Mouse (Mus musculus) A20 (cell line): ENCODE results near the gene Hspa2.
A peak's percentile ranks its signal among the peaks of the same experiment; 100 is the strongest.

Experiments used
- DNase-seq: peaks from one replicate; pipeline ENCODE4 v3.0.0-alpha.2; 2011; ENCODE audit warnings: low read depth, low spot score

The Hspa2 gene

DNA sequence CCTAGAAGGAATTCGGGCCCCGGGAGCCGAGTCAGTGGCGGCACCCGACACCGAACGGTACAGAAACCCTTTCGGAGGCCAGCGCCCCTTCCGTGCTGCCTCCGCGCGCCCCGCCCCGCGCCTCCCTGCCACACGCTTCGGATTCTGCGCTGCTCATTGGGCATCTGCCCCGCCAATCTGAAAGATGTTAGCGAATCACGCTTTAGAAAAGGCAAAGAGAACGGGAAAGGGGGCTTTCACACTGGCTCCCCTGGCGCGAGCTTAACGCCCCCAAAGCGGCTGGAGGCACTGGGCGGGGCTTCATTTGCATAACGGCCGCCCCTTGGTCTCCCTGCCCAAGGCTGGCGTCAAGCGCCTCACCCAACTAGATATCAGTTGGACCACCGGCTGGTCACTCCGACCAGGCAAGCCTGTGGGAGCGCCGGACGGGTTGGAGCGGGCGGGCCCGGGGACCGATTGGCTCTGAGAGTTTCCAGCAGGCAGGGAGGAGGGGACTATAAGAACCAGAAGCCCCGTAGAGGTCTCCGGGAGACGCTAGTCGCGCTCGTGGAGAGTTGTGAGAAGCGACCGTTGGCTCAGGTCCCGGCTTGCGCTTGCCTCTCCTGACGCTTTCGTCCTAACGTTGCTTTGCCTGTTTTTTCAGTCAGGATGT lies at the start of gene Hspa2:
Gene Hspa2 (plus strand): TSS at position 291 of the 652 bp plus-strand sequence.
- peak; percentile 100 for DNase-seq

- no peak for DNase-seq
Observed at GRCm38 (mm10) chr12:76360868-76361267, 43.1 kb upstream of the Hspa2 start.

GRCm38 (mm10) chr12:76361405-76362302 lies 42.3 kb upstream of the Hspa2 start:
- DNase-seq: no peak

- peak; percentile 29 for DNase-seq
Observed at GRCm38 (mm10) chr12:76362303-76362676, 41.7 kb upstream of the Hspa2 start.

DNA sequence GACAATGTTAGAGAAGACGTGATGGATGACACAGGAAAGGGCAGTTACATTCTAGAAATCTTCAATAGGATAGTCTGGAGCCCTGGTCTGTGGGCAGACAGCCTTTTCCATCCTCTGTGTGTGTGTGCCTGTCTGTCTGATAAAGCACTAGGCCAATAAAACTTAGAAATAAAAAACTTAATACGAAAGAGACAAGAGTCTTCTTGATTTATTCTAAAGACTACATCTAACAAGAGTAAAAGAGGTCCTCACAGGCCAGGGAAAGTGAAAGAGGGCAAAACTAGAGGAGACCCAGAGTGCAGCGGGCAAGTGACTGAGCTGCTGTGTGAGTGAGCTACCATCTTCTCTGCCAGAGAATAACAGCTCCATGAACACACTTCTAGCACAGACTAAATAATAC lies 37.7 kb upstream of the Hspa2 start:
- DNase-seq: peak; percentile 41

- DNase-seq: peak; percentile 61
Observed at GRCm38 (mm10) chr12:76367096-76367995, 36.6 kb upstream of the Hspa2 start.

DNA sequence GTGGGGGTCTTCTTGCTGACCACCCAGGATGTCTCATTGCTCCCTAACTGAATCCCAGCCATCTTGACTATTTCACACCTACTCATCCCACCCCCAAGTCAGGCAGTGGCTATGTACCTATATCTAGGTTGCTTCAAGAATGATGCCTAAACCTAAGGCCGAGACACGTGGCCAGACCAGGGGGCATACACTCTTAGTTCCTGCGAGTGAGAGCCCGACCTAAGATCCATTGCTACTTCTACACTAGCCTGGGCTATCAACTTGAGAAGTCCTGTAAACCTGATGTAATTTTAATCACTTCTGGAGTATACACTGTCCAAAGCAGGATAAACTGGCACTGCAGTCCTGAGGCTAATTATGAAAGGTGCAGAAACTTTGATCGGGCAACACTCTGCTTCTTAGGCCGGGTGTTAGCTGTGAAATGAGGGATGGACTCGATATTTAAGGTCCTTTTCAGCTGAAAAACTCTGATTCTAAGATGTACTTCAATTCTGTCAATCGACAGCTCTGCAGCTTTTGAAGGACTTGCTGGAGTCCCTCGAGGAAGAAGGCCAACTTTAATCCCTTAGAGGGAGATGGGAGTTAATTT lies 35.7 kb upstream of the Hspa2 start:
- peak; percentile 74 for DNase-seq

DNA sequence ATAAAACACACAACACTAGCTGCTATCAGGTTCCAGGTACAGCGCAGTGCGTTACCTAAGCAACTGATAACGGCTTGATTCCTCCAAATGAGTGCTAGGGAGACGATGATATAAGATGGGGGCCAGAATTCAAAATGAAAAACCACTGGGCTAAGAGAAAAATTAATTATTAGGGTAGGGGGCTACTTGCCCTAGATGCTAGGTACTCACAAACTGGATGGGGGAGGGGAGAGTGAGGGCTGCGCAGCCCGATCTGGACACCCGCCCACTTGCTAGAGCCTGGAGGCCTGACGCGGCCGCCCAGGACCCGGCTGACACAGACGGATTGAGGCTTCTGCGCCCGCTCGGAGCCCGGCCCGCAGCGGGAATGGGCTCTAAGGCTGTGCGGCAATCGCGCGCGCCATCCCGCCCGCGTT lies 35.2 kb upstream of the Hspa2 start:
- DNase-seq: peak; percentile 82

DNA sequence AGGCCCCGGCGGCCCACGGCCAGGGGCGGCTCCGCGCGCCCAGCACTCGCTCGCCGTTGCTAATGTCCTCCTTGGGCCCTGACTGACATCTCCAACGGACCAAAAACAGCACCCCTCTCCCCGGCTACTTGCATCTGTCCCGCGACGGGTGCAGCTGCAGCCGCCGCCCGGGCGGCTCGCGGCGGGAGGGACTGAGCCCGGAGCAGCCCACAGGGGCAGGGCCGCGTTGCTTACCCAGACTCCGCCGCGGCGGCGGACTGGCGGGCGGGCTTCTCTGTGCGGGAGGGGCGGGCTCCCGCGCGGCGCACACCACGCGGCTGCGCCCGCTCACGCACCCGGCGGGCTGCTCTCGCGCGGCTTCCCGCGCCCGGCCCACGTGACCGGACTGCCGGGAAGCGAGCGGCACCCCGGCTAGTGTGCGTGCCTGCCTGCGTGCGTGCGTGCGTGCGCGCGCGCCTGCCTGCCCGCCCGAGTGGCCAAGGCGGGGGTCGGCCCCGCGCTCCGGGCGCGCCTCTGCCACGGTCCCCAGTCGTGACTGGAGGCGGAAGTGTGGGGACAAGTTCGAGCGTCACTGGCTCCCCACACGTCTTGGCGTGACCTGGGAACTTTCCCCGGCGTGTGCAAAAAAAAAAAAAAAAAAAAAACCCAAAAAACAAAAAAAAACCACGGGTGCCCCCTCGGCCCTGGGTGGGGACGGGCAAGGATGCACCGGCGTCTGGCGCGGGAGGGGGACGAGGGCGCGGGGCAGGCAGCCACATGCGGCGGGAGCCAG lies 34.6 kb upstream of the Hspa2 start, which contains the start of gene Zbtb25:
Gene Zbtb25 (minus strand): TSS at position 397 of the 772 bp plus-strand sequence.
- DNase-seq: peak; percentile 87

GRCm38 (mm10) chr12:76369978-76370830 lies 33.8 kb upstream of the Hspa2 start, which contains the start of gene Zbtb1:
Gene Zbtb1, plus strand, starts transcription at chr12:76370266.
- peak; percentile 91 for DNase-seq

- DNase-seq: peak; percentile 91
Observed at GRCm38 (mm10) chr12:76370831-76371571, 33.0 kb upstream of the Hspa2 start.

DNA sequence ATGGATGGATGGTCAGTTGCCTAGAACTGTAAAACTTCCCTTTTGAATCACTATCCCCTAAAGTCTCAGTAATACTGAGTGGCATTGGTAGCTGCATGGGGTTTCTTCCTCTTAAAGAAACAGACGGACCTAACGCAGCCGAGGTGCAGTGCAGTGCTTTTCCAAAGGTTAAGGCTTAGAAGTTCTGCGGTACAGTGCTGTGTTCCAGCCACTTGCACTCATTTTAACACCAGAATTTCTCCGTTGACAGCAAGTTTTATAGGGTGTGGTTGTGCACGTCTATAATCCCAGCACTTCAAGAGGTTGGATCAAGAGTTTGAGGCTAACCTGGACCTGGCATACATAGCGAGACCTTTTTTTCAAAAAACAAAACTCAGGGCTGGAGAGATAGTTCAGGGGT lies 31.9 kb upstream of the Hspa2 start:
- peak; percentile 73 for DNase-seq

DNA sequence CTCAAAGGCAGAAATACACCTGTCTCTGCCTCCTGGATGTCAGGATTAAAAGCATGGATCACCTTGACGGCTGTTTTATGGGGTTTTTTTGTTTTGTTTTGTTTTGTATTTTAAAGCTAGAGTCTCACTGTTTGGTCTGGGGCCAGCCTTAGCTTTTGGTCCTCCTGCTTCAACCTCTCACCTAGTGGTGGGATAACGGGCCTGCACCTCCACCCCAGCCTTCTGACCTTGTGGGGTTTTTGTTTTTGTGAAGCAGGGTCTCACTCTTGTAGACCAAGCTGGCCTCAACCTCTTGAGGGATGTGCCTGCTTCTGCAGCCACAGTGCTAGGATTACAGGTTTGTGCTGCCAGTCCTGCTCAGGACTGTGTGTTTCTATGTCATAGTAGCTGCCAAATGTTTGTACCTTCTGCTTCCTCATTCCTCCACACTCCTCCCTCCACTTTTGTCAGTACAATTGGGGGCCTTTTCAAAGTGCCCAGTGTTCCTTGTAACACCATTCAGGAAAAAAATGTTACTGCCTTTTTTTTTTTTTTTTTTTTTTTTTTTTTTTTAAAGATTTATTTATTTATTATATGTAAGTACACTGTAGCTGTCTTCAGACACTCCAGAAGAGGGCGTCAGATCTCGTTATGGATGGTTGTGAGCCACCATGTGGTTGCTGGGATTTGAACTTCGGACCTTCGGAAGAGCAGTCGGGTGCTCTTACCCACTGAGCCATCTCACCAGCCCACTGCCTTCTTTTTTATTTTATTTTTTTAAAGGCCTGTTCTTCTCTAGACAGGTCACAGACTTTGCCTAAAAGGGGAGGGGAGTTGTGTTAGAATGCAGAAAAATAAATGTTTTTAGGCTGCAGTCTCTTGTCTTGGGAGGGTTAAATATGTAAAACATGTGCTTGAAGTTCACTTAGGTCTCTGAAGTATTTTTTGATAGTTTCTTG lies 30.8 kb upstream of the Hspa2 start:
- DNase-seq: peak; percentile 85

DNA sequence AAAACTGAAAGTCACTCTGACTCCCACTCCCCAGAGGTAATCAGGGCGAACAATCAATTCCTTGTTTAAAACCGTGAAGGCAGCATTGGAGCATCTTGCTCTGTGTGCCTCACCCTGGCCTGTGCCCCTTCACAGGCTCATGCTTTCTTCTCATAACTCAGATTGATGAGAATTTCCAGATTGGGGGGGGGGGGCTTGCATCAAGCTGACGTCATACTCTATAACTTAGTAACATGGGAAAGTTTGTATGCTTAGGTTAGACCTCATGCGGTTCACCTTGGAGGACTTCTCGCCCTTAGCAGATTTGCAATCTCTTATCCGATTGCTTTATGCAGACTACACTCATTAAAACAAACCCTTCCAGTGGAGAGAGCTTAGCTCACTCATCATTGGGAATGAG lies 30.0 kb upstream of the Hspa2 start:
- peak; percentile 50 for DNase-seq

DNA sequence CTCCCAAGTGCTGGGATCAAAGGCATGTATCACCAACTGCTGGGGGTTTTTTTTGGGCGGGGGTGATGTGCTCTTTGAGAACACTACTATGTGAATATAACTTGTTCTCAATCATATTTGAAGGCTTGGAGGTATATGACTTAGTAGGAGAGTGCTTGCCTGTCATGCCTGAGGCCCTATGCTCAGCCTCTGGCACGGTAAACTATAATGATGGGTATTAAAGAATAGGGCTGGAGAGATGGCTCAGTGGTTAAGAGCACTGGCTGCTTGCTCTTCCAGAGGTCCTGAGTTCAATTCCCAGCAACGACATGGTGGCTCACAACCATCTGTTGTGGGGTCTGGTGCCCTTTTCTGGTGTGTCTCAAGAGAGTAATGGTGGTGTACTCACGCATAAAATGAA lies 29.1 kb upstream of the Hspa2 start:
- DNase-seq: no peak

DNA sequence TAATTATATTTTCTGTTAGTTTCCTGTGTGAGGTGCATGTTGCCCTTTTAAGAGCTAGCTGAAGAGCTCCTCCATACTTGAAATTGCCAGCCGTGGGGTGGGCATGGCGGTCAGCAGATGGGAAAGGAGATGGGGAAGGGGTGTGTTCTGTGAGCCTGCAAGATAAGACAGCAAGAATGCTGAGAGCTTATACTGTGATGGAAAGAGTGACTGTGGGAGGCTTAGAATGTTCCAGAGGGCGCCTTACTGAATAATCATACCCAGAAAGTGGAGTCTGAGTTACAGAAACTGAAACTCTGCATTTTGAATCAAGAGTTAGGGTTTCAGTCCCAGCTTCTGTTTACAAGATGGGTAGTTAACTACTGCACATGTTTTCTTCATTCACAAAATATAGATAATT lies 28.5 kb upstream of the Hspa2 start:
- DNase-seq: peak; percentile 68

DNA sequence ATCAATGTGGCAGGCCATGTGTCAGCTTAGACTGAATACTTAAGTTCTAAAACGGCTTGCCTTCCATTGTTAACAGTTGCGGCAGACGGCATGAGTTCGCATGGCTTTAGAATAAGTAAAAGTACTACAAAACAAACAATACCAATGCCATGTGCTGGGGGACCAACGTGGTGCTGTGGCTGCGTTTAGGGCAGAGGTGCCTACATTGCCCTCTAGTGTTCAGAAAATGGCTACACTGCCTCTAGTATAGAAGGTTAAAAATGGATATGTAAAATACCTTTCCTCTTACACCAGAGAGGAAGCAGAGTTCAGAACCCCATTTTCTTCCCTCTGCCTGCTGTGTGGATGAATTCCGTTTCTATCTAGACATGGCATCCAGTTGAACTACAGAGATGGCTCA lies 27.3 kb upstream of the Hspa2 start:
- peak; percentile 88 for DNase-seq

GRCm38 (mm10) chr12:76377059-76377458 lies 26.9 kb upstream of the Hspa2 start:
- DNase-seq: peak; percentile 83
